Mouse (Mus musculus) megakaryocyte, adult 5-6 weeks (primary cell): ENCODE data around the gene Pnkd. TPM values are rescaled to one million over a fixed set of nuclear protein-coding genes. Genes with fewer than 3 reads are reported as not detected.
"Not testable (repeated sequence)": the region's sequence is repeated elsewhere in the genome, so short reads cannot be mapped to it uniquely, and the experiment has no call there.

Experiments
- ATAC-seq: 2 replicates; pipeline ENCODE4 v1.8.0; 2016; ENCODE audit warnings: mild to moderate bottlenecking, inconsistent platforms; ENCODE audit not compliant: poor library complexity, severe bottlenecking
- total RNA-seq, 2 experiments: library from RNA; stranded (forward) in 1 of 2; stranded (reverse) in 1 of 2; fragments of 153-499, 151-499 nt in 1 of 2; fragments of 221-1000, 200-1000 nt in 1 of 2; gene quantifications; 2 replicates each; pipeline versions ENCODE4 v1.2.3 to v1.2.4; 2015 to 2017

The Pnkd gene
- total RNA-seq, 2 experiments from 2014 or later: 8.9 to 23.6 TPM

GRCm38 (mm10) chr1:74316114-74316827 is 31.5 kb downstream of the Pnkd start:
- no peak for ATAC-seq

- ATAC-seq: no peak
Observed at GRCm38 (mm10) chr1:74318711-74319110, 34.0 kb downstream of the Pnkd start.

- no peak for ATAC-seq
Observed at GRCm38 (mm10) chr1:74321396-74321795, 36.7 kb downstream of the Pnkd start.

GRCm38 (mm10) chr1:74326916-74327315 is 42.2 kb downstream of the Pnkd start:
- not testable (repeated sequence) for ATAC-seq

GRCm38 (mm10) chr1:74329899-74330431 is 45.2 kb downstream of the Pnkd start:
- no peak for ATAC-seq

- no peak for ATAC-seq
Observed at GRCm38 (mm10) chr1:74331046-74331681, 46.4 kb downstream of the Pnkd start.

GRCm38 (mm10) chr1:74332241-74332763 is 47.6 kb downstream of the Pnkd start:
- ATAC-seq: peak; percentile 97

GRCm38 (mm10) chr1:74332930-74333329 is 48.2 kb downstream of the Pnkd start:
- no peak for ATAC-seq

GRCm38 (mm10) chr1:74334607-74335006 is 49.9 kb downstream of the Pnkd start:
- ATAC-seq: no peak

GRCm38 (mm10) chr1:74335033-74335432 is 50.3 kb downstream of the Pnkd start:
- no peak for ATAC-seq

GRCm38 (mm10) chr1:74335436-74336170 is 50.9 kb downstream of the Pnkd start:
- ATAC-seq: no peak

- ATAC-seq: no peak
Observed at GRCm38 (mm10) chr1:74337241-74337771, 52.6 kb downstream of the Pnkd start.

GRCm38 (mm10) chr1:74338013-74338412 is 53.3 kb downstream of the Pnkd start:
- no peak for ATAC-seq

GRCm38 (mm10) chr1:74338626-74339025 is 53.9 kb downstream of the Pnkd start:
- ATAC-seq: no peak

GRCm38 (mm10) chr1:74339917-74340316 is 55.2 kb downstream of the Pnkd start:
- ATAC-seq: no peak

- ATAC-seq: no peak
Observed at GRCm38 (mm10) chr1:74340361-74340764, 55.6 kb downstream of the Pnkd start.

GRCm38 (mm10) chr1:74340992-74341391 is 56.3 kb downstream of the Pnkd start:
- ATAC-seq: not testable (repeated sequence)

GRCm38 (mm10) chr1:74341898-74342297 is 57.2 kb downstream of the Pnkd start:
- no peak for ATAC-seq

GRCm38 (mm10) chr1:74342308-74342707 is 57.6 kb downstream of the Pnkd start:
- ATAC-seq: no peak

GRCm38 (mm10) chr1:74343161-74343560 is 58.4 kb downstream of the Pnkd start:
- no peak for ATAC-seq
